Mouse (Mus musculus): ENCODE measurements around the gene Ift80. TPM values are rescaled to one million over a fixed set of nuclear protein-coding genes. Genes with fewer than 3 reads are reported as not detected.

Gene Ift80
- polyA plus RNA-seq, 1 experiment, result 22.2 TPM

DNA sequence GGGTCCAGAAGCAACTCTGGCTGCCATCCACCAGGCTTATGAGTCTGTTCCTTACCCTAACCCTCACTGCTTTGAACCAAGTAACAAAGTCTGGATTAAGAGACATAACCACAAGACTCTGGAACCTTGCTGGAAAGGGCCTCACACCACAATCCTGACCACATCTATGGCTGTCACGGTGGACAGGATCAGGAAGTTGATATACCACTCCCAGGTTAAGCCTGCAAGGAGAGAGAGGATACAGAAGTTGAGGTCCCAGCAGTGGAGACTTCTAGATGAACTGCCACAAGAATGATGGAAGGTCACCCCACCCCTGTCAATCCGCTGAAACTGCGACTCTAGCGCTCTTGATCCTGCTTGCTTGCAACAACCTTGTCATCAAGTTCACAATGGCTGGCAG lies 26.7 kb downstream of the Ift80 start:
- TF ChIP-seq CTCF (IDR thresholded peaks at IDR 0.05; ENCODE audit: low read depth, low read length) (no peak), EP300 (IDR thresholded peaks at IDR 0.05; ENCODE audit: insufficient read depth, low read depth, low read length) (no peak), POLR2A (IDR thresholded peaks at IDR 0.05; ENCODE audit: insufficient read depth, low read length) (no peak)
- no peak overlapping the region for H3K27ac ChIP-seq (ENCODE audit: insufficient read depth, low read length)
- no peak overlapping the region for H3K9ac ChIP-seq (ENCODE audit: low read depth, poor library complexity, severe bottlenecking)
- H3K4me3 ChIP-seq (ENCODE audit: low read depth, low read length), result no peak overlapping the region
- H3K36me3 ChIP-seq (ENCODE audit: control insufficient read depth, insufficient read depth, low read length, poor library complexity, severe bottlenecking), result no peaks in the 10 kb centered on the region
- H3K9me3 ChIP-seq (replicated peaks; ENCODE audit: control insufficient read depth, insufficient read depth, low read length, poor library complexity, severe bottlenecking), result no peaks in the 10 kb centered on the region
- H3K4me1 ChIP-seq (ENCODE audit: control insufficient read depth, insufficient read depth, low read length), result no peaks in the 10 kb centered on the region
- no peaks in the 10 kb centered on the region for H3K27me3 ChIP-seq (ENCODE audit: control insufficient read depth, insufficient read depth, low read length, poor library complexity, severe bottlenecking)

DNA sequence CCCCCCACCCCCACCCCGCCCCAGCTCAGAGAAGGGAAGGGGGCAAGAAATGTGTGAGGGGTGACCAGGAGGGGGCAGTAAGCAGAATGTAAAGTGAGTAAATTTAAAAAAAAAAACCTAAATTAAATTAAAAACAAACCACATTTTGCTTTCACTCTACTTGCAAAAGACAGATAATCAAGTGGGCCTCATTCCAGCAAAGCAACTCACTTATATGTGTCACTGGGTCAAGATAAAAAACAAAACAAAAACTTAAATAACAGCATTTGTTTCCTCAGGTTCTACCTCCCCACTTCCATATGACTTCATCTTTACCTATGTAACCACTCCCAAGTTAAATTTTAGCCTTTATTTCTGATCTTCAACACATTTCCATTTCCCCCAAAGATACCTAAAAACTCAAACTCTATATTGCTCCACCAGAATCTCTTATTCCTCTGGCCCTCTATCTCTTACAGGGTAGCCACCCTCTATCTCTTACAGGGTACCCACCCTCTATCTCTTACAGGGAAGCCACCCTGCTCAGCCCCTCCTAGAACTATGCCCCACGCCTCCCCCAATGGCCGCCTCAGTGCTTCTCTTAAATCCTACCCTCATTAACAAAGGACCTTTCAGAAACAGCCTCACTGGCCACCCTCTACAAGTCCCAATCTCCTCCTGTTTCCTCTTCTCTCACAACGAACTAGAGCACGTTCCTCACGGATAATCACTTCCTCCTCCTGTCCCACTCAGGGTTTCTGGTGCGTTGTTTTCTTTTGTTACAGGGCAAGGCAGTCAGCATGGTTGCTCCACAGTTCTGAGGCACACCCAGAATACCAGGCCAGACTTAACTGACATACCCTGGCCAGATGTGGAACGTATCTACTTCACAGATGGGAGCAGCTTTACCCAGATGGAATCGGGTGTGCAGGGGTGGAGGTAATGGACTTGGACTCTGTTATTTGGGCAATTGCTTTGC lies 28.6 kb downstream of the Ift80 start:
- H3K9me3 ChIP-seq (replicated peaks; ENCODE audit: control insufficient read depth, insufficient read depth, low read length, poor library complexity, severe bottlenecking), result no peaks in the 10 kb centered on the region
- H3K36me3 ChIP-seq (ENCODE audit: control insufficient read depth, insufficient read depth, low read length, poor library complexity, severe bottlenecking), result no peaks in the 10 kb centered on the region
- TF ChIP-seq CTCF (IDR thresholded peaks at IDR 0.05; ENCODE audit: low read depth, low read length), result no peak
- TF ChIP-seq EP300 (IDR thresholded peaks at IDR 0.05; ENCODE audit: insufficient read depth, low read depth, low read length), result no peak
- no peak for TF ChIP-seq POLR2A (IDR thresholded peaks at IDR 0.05; ENCODE audit: insufficient read depth, low read length)
- no peak overlapping the region for H3K4me3 ChIP-seq (ENCODE audit: low read depth, low read length)
- H3K27me3 ChIP-seq (ENCODE audit: control insufficient read depth, insufficient read depth, low read length, poor library complexity, severe bottlenecking), result no peaks in the 10 kb centered on the region
- no peak overlapping the region for H3K9ac ChIP-seq (ENCODE audit: low read depth, poor library complexity, severe bottlenecking)
- H3K27ac ChIP-seq (ENCODE audit: insufficient read depth, low read length), result no peak overlapping the region
- no peaks in the 10 kb centered on the region for H3K4me1 ChIP-seq (ENCODE audit: control insufficient read depth, insufficient read depth, low read length)

DNA sequence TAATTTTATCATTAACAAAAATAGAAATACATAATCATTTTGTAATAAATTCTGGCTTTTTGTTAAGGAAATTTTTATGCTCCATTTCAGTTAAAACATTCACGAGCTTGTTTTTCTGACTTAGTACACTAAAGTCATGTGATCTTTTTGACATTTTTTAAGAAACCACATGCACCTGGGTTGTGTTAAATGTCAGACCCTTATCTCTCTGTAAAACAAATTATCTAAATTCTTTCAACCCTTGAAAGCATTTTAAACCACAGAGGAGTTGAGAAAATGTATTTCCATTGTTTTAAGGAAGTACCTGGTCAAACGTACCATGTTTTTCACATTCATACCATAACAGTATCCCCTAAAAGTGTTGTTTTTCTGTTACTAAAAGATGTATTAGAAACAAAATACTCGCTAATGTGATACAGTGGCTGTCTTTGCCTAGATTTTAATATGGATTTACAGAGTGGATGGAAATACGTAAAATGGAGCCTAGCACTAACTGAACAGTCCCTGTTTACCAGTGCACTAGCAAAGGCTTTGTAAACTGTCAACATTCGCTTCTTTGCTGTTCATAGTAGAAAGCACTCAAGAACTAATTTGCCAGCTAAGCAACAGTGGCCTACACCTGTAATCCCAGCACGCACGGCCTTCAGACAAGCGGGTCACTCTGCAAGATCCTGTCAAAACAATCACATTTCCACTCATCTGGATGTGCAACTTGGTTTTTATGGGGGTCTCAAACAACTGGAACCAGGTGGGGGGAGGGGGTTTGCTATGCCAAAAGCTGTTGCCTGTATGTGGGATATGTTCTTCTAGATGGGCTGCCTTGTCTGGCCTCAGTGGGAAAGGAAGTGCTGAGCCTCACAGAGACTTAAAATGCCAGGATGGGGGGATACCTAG lies 29.5 kb downstream of the Ift80 start:
- Histone ChIP-seq H3K9ac (ENCODE audit: low read depth, poor library complexity, severe bottlenecking) (no peak overlapping the region), H3K27ac (ENCODE audit: insufficient read depth, low read length) (no peak overlapping the region), H3K4me1 (ENCODE audit: control insufficient read depth, insufficient read depth, low read length) (no peaks in the 10 kb centered on the region), H3K4me3 (ENCODE audit: low read depth, low read length) (no peak overlapping the region), H3K9me3 (replicated peaks; ENCODE audit: control insufficient read depth, insufficient read depth, low read length, poor library complexity, severe bottlenecking) (no peaks in the 10 kb centered on the region), H3K36me3 (ENCODE audit: control insufficient read depth, insufficient read depth, low read length, poor library complexity, severe bottlenecking) (no peaks in the 10 kb centered on the region), H3K27me3 (ENCODE audit: control insufficient read depth, insufficient read depth, low read length, poor library complexity, severe bottlenecking) (no peaks in the 10 kb centered on the region)
- TF ChIP-seq CTCF (IDR thresholded peaks at IDR 0.05; ENCODE audit: low read depth, low read length) (no peak), EP300 (IDR thresholded peaks at IDR 0.05; ENCODE audit: insufficient read depth, low read depth, low read length) (no peak)

DNA sequence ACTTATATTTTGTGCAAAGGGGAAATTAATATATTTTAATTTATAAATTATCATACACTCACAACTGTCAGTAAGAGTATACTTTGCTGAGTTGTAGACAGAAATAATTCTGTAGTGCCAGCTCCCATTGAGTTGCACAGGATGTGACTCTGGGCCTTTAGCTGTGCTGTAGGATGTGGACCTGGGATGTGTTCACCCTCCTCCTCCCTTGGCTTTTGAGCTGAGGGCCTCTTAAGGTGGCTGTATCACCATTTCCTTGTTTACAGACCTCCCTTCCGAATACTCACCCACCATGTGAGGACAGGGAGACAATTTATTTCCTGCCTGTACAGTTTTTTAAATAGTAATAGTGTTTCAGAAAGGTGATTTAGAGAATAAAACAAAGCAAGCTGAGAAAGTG lies 30.8 kb downstream of the Ift80 start:
- no peak overlapping the region for H3K9ac ChIP-seq (ENCODE audit: low read depth, poor library complexity, severe bottlenecking)
- no peaks in the 10 kb centered on the region for H3K27me3 ChIP-seq (ENCODE audit: control insufficient read depth, insufficient read depth, low read length, poor library complexity, severe bottlenecking)
- no peaks in the 10 kb centered on the region for H3K4me1 ChIP-seq (ENCODE audit: control insufficient read depth, insufficient read depth, low read length)
- no peak overlapping the region for H3K4me3 ChIP-seq (ENCODE audit: low read depth, low read length)
- TF ChIP-seq EP300 (IDR thresholded peaks at IDR 0.05; ENCODE audit: insufficient read depth, low read depth, low read length) (no peak), CTCF (IDR thresholded peaks at IDR 0.05; ENCODE audit: low read depth, low read length) (no peak), POLR2A (IDR thresholded peaks at IDR 0.05; ENCODE audit: insufficient read depth, low read length) (no peak)
- no peak overlapping the region for H3K27ac ChIP-seq (ENCODE audit: insufficient read depth, low read length)
- no peaks in the 10 kb centered on the region for H3K9me3 ChIP-seq (replicated peaks; ENCODE audit: control insufficient read depth, insufficient read depth, low read length, poor library complexity, severe bottlenecking)
- no peaks in the 10 kb centered on the region for H3K36me3 ChIP-seq (ENCODE audit: control insufficient read depth, insufficient read depth, low read length, poor library complexity, severe bottlenecking)

DNA sequence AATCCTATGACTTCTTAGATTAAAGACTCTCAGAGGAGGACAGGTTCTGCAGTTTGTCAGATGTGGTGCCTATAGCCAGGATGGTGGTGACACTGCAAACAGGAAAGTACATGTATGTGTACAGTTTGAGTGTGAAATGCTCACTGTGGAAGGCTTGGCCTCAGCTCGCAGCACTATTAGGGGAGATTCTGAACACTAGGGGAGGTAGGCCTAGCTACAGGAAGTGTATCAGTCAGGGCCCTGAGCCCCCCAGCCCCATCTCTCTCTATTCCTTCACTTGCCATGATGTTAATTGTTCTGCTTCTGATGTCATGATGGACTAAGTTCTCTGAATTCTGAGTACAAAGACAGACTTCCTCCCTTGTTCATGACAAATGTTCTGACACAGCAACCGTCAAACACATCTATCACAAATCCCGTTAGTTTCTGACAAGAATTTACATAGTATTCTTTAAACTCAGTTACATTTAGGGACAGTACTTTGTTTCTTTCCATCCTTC lies 35.2 kb downstream of the Ift80 start:
- H3K9me3 ChIP-seq (replicated peaks; ENCODE audit: control insufficient read depth, insufficient read depth, low read length, poor library complexity, severe bottlenecking), result peaks cover 6% of the 10 kb centered on the region
- H3K4me3 ChIP-seq (ENCODE audit: low read depth, low read length), result no peak overlapping the region
- no peak overlapping the region for H3K9ac ChIP-seq (ENCODE audit: low read depth, poor library complexity, severe bottlenecking)
- no peaks in the 10 kb centered on the region for H3K27me3 ChIP-seq (ENCODE audit: control insufficient read depth, insufficient read depth, low read length, poor library complexity, severe bottlenecking)
- TF ChIP-seq POLR2A (IDR thresholded peaks at IDR 0.05; ENCODE audit: insufficient read depth, low read length) (no peak), CTCF (IDR thresholded peaks at IDR 0.05; ENCODE audit: low read depth, low read length) (no peak), EP300 (IDR thresholded peaks at IDR 0.05; ENCODE audit: insufficient read depth, low read depth, low read length) (no peak)
- no peaks in the 10 kb centered on the region for H3K4me1 ChIP-seq (ENCODE audit: control insufficient read depth, insufficient read depth, low read length)
- H3K36me3 ChIP-seq (ENCODE audit: control insufficient read depth, insufficient read depth, low read length, poor library complexity, severe bottlenecking), result peaks cover 9% of the 10 kb centered on the region
- H3K27ac ChIP-seq (ENCODE audit: insufficient read depth, low read length), result no peak overlapping the region
